Mouse (Mus musculus) stomach, embryonic 15.5 days (tissue): ENCODE measurements around the gene Ndufa4l2. TPM values are rescaled to one million over a fixed set of nuclear protein-coding genes. Genes with fewer than 3 reads are reported as not detected.
A peak's percentile ranks its signal among the peaks of the same experiment; 100 is the strongest.

Experiments
- ATAC-seq: fragments of 200-750 bp; cut with Nextera tagmentation; 2 replicates; pipeline ENCODE4 v1.8.0; 2017; ENCODE audit warnings: low read depth, moderate number of reproducible peaks, moderate TSS enrichment; ENCODE audit not compliant: insufficient read depth, low FRiP score
- H3K27ac ChIP-seq: fragments of 300-500 bp; sonication (generic); 2 replicates; pipeline ENCODE4 v1.5.1; 2015; ENCODE audit warnings: mild to moderate bottlenecking, inconsistent platforms
- H3K27me3 ChIP-seq: fragments of 300-500 bp; sonication (generic); replicated peaks from 2 replicates; pipeline ENCODE4 v1.6.1; 2015; ENCODE audit warnings: inconsistent platforms
- H3K36me3 ChIP-seq: fragments of 300-500 bp; sonication (generic); 2 replicates; pipeline ENCODE4 v1.6.1; 2015; ENCODE audit warnings: inconsistent platforms
- H3K4me1 ChIP-seq: fragments of 300-500 bp; sonication (generic); 2 replicates; pipeline ENCODE4 v1.6.1; 2015; ENCODE audit warnings: inconsistent platforms
- H3K4me2 ChIP-seq: fragments of 300-500 bp; sonication (generic); 2 replicates; pipeline ENCODE4 v1.6.1; 2015; ENCODE audit warnings: mild to moderate bottlenecking, inconsistent platforms
- H3K4me3 ChIP-seq: fragments of 300-500 bp; sonication (generic); replicated peaks from 2 replicates; pipeline ENCODE4 v1.5.1; 2015; ENCODE audit warnings: inconsistent platforms
- H3K9ac ChIP-seq: fragments of 300-500 bp; sonication (generic); 2 replicates; pipeline ENCODE4 v1.6.1; 2015; ENCODE audit warnings: inconsistent platforms
- H3K9me3 ChIP-seq: fragments of 300-500 bp; sonication (generic); 2 replicates; pipeline ENCODE4 v1.6.1; 2016; ENCODE audit warnings: inconsistent platforms
- WGBS: fragments of 180-500 bp; shearing (Covaris S2); methylation state at CpG from one replicate; pipeline ENCODE4 v1.1.7; 2015; 5-methylcytosine and 5-hydroxymethylcytosine counted together
- polyA plus RNA-seq: library from polyadenylated mRNA; unstranded; fragments of >200 nt; fragmentation: Nextera tagmentation; extraction: Ambion mirVana; gene quantifications from 2 replicates; pipeline ENCODE4 v1.2.1, GENCODE M21; 2015

The Ndufa4l2 gene
- polyA plus RNA-seq, 1 experiment from 2014 or later = 117 TPM

DNA sequence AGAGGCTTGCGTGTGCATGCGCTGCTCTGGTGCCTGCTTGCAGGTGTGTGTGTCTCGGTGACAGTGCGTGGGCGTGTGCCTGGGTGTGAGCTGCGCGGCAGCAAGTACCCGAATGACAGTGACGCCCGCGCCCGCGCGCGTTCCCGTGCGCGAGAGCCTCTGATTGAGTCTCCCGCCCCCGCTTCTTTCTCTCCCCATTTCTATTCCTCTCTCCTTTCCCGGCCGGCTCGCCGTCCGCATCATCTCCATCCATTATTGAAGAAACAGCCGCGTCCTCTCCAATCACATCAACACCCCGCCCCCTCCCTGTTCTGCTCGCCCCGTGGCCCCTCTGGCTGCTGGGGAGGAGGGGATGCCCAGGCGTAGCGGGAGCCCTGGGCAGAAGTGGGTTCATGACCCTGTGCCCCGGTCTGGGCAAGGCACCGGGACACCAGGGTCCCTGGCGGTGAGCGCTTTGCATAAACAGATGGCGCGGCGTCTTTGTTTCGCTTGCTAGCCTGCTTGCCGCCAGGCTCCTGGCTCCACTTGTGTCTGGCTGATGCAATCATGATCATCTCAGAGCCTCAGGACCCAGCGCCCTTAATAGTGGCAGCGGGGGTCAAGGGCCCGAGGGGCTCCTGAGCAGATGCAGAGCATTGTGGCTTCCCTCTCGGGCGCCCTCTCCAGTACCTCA, 3.0 kb upstream of the Ndufa4l2 start:
- H3K27me3 ChIP-seq = peaks cover 69% of the 10 kb centered on the region
- no peak overlapping the region for H3K9ac ChIP-seq
- 0 out of 2 replicates have a peak overlapping the region, but pooled peaks have one; percentile 1 for H3K27ac ChIP-seq
- under 1% methylated on average over 43 of the region's 46 CpGs for WGBS
- no peaks in the 10 kb centered on the region for H3K36me3 ChIP-seq
- ATAC-seq = no peak
- H3K4me2 ChIP-seq = peak overlapping the region; percentile 94
- H3K9me3 ChIP-seq = no peaks in the 10 kb centered on the region
- H3K4me1 ChIP-seq = peaks cover 74% of the 10 kb centered on the region
- H3K4me3 ChIP-seq = peak overlapping the region; percentile 48

DNA sequence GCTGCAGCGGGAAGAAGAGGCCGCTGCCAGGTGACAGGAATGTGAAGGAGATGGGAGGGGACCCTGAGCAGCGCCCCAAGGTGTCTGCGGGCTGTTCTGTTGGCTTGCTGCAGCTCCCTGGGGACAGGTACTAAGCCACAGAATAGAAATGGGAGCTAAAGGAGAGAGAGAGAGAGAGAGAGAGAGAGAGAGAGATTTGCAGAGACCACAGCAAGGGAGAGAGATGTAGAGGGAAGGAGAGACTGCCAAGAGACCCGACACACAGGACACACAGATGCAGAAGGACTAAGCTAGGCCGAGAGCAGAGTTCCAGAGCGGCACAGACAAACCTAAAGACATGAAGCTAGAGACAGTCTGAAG, 2.5 kb upstream of the Ndufa4l2 start:
- Histone ChIP-seq H3K27me3 (peaks cover 64% of the 10 kb centered on the region), H3K9me3 (no peaks in the 10 kb centered on the region), H3K4me1 (peaks cover 80% of the 10 kb centered on the region), H3K4me3 (peak overlapping the region; percentile 48), H3K9ac (no peak overlapping the region), H3K27ac (0 out of 2 replicates have a peak overlapping the region, but pooled peaks have one; percentile 1), H3K36me3 (no peaks in the 10 kb centered on the region), H3K4me2 (peak overlapping the region; percentile 94)
- 4% methylated on average over 7 of the region's 7 CpGs for WGBS
- no peak for ATAC-seq

DNA sequence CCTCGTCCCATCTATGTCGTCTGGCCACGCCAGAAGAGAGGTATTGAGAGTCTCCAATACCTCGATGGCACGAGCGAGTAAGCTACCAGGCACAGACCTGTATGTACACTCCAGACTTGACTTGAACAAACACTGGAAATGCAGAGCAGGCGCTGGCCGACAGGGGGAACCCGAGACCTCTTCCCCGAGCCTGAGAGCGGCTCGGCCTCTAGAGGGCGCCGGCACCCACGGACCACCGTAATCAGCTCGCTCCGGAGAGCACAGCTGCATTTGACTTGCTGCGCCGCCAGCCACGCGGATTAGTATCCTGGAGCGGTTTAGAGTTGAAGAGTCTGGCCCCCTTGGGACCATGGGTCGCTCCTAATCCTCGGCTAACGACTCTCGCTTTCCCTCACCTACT, 2.0 kb upstream of the Ndufa4l2 start:
- H3K4me3 ChIP-seq = peak overlapping the region; percentile 48
- peaks cover under 1% of the 10 kb centered on the region; the same call in 1 of the 2 replicates for H3K36me3 ChIP-seq
- H3K27me3 ChIP-seq = peaks cover 60% of the 10 kb centered on the region
- peaks cover 84% of the 10 kb centered on the region for H3K4me1 ChIP-seq
- peak overlapping the region; percentile 94 for H3K4me2 ChIP-seq
- WGBS = 0% methylated on average over 27 of the region's 27 CpGs
- H3K27ac ChIP-seq = no peak overlapping the region
- ATAC-seq = peak; percentile 47; the same call in 1 of the 2 replicates
- H3K9me3 ChIP-seq = no peaks in the 10 kb centered on the region
- peak overlapping the region; percentile 5; the same call in 1 of the 2 replicates for H3K9ac ChIP-seq

DNA sequence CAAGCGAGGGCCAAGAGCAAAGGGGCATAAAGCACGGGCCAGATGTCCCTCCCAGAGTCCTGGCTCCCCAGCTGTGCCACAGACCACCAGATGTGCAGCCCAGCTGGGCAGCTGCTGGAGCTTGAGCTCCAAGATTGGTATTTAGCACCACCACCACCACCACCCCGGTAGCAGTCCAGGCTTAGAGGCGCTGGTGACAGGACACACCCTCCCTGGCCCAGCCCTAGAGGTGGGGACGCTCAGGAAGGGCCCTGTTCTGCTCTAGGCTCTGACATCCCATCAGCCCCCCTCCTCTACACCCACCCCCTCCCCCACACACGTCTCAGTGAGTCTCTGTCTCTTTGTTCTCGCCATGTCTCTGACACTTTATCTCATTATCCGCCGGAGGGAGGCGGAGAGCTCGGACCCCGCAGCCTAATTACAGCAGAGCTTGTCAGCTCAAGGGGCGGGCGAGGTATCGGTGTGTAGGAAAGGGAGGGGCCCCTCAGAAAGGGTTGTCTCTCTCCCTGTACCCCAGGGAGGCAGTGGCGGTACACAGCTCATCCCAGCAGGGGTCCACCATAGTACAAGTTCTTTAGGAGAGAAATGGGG, 1.2 kb upstream of the Ndufa4l2 start:
- Histone ChIP-seq H3K4me3 (peak overlapping the region; percentile 14), H3K4me1 (peaks cover 79% of the 10 kb centered on the region), H3K36me3 (peaks cover 8% of the 10 kb centered on the region), H3K27ac (no peak overlapping the region), H3K9ac (peak overlapping the region; percentile 5; the same call in 1 of the 2 replicates), H3K27me3 (peaks cover 52% of the 10 kb centered on the region), H3K4me2 (peak overlapping the region; percentile 94), H3K9me3 (no peaks in the 10 kb centered on the region)
- ATAC-seq = peak; percentile 34
- WGBS = 3% methylated on average over 16 of the region's 16 CpGs

DNA sequence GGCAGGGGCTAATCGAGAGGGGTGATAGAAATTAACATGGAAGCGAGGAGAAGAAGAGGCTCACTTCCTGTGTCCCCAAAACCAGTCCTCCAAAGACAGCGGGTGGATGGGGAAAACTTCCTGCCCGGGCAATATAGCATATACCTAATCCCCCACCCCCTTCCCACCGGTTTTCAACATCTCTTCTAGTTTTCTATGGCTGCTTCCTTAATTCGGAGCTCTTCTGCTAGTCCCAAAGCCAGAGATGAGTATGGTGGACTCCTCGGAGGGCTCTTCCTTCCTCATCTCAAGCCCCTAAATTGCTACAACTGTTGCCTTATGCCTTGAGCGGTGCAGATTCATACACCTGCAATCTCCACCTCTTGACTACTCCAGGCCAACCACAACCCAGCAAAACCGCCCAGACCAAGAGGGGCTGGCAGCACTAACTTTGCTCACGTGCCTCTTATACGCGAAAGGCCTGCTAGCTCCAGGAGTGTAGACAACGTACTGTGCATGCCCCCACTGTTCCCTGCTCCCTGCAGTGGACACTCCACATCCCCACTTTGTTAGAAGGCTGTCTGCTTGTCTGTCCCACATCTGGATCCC, 562 bp upstream of the Ndufa4l2 start:
- 19% methylated on average over 13 of the region's 13 CpGs for WGBS
- ATAC-seq = no peak
- Histone ChIP-seq H3K9me3 (no peaks in the 10 kb centered on the region), H3K4me3 (peak overlapping the region; percentile 14; the same call in 1 of the 2 replicates), H3K4me2 (peak overlapping the region; percentile 94), H3K27ac (peak overlapping the region; percentile 2; the same call in 1 of the 2 replicates), H3K27me3 (peaks cover 50% of the 10 kb centered on the region), H3K36me3 (peaks cover 12% of the 10 kb centered on the region), H3K9ac (no peak overlapping the region), H3K4me1 (peaks cover 73% of the 10 kb centered on the region)

DNA sequence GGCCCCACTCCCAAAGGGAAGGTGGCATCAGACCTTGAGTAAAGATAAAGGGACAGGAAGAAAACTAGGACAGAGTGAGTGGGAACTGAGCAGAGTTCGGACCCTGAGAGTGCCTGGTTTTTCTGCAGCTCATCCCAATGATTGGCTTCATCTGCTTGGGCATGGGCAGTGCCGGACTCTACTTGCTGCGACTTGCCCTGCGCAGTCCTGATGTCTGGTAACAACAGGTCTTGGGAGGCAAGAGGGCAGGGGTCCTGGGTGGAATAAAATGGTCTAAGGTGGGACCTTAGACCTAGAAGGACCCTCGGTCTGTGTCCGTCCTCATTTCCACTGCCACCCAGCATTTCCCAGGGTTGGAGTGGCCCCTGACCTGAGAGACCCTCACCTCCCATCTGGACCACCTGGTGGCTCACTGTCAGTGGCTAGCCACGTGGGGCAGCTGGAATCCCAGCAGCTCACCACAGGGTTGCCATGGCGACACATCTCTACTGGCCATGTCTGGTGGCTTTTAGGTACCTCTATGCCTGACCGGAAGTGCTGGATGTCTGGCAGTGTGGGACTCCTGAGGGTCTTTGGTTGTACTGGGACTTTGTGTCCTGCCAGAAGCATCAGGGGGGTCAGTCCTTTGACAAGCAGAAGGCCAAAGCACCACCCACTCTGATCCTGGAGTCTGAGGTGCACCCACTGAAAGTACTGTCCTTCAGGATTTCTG, 660 bp downstream of the Ndufa4l2 start:
- Histone ChIP-seq H3K27ac (peak overlapping the region; percentile 91), H3K4me1 (peaks cover 65% of the 10 kb centered on the region), H3K27me3 (peaks cover 37% of the 10 kb centered on the region), H3K36me3 (peaks cover 24% of the 10 kb centered on the region), H3K9me3 (no peaks in the 10 kb centered on the region), H3K4me3 (peak overlapping the region; percentile 30), H3K4me2 (peak overlapping the region; percentile 42), H3K9ac (no peak overlapping the region)
- no peak for ATAC-seq
- WGBS = 34% methylated on average over 9 of the region's 9 CpGs

DNA sequence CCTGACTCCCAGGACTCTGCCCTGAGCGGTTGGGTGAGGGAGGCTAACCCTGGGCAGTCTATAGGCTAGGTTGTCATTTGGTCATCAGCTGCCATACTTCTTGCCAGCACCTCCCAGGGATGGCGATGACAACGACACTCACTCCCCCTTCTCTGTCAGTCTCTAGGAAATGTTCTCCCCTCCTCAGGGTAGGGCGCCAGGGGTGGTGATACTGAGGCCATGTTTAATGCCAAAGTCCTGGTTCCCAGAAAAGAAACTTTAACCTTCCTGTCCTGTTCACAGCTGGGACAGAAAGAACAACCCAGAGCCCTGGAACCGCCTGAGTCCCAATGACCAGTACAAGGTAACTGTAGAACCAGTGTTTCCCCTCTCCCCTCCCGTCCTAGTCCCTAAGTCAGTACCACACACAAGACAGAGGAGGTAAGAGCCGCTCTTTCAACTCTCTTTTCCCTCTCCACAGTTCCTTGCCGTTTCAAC, 1.3 kb downstream of the Ndufa4l2 start:
- Histone ChIP-seq H3K9me3 (no peaks in the 10 kb centered on the region), H3K4me3 (peak overlapping the region; percentile 30; the same call in 1 of the 2 replicates), H3K4me1 (peaks cover 71% of the 10 kb centered on the region), H3K27ac (peak overlapping the region; percentile 91), H3K36me3 (peaks cover 26% of the 10 kb centered on the region), H3K27me3 (peaks cover 32% of the 10 kb centered on the region), H3K4me2 (peak overlapping the region; percentile 42), H3K9ac (no peak overlapping the region)
- WGBS = 29% methylated on average over 8 of the region's 8 CpGs
- ATAC-seq = no peak

DNA sequence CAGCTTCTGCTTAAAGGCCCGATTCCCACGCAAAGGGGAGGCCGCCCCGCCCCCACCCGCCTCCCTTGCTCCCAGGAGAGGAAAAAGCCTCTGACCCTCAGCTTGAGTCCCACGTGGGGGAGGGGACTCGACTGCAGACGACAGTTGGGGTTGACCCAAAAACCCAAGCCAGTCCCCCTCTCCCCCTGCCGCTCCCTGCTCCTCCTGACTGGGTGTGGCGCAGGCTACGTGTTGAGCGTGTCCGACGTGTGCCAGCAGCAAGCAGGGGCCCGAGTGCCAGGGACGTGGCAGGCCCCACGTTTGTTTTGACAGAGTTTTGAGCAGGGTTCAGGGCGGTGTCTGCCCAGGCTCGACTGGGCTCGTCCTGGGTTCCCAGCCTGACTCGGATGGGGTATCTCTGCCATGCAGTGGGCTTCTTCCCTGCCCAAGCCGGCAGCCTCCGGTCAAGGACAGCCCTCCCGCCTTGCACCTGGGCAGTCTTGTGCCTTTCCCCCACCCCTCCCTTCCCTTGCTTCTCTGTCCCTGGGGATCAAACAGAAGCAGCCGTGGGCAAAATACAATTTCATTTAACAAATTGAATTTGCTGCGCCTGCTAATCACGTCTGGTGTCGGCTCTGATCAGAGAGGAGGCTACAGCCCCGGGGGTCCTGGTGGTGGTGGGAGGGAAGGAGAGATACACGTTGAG, 2.0 kb downstream of the Ndufa4l2 start:
- peak overlapping the region; percentile 42 for H3K4me2 ChIP-seq
- peak; percentile 74 for ATAC-seq
- H3K4me1 ChIP-seq = peaks cover 74% of the 10 kb centered on the region
- no peaks in the 10 kb centered on the region for H3K9me3 ChIP-seq
- H3K27ac ChIP-seq = peak overlapping the region; percentile 91
- peaks cover 25% of the 10 kb centered on the region for H3K27me3 ChIP-seq
- WGBS = 18% methylated on average over 30 of the region's 30 CpGs
- H3K4me3 ChIP-seq = peak overlapping the region; percentile 30; the same call in 1 of the 2 replicates
- peaks cover 26% of the 10 kb centered on the region for H3K36me3 ChIP-seq
- 0 out of 2 replicates have a peak overlapping the region, but pooled peaks have one; percentile 19 for H3K9ac ChIP-seq

DNA sequence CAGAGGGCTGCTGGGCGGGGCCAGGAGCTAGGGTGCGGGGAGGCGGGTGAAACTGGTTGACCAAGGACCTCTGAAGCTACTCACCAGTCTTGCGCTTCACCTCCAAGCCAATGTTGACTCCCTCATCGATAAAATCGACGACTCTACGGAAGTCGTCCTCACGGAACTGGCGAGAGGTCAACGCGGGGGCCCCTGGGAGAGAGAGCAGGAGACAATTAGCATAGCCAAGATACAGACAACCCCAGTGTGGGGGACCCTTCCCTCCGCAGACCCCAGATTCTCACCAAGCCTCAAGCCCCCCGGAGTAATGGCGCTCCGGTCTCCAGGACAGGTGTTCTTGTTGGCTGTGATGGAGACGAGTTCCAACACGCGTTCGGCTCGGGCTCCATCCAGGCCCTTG, 3.2 kb downstream of the Ndufa4l2 start:
- Histone ChIP-seq H3K9me3 (no peaks in the 10 kb centered on the region), H3K4me2 (no peak overlapping the region), H3K36me3 (peaks cover 26% of the 10 kb centered on the region), H3K4me1 (peaks cover 66% of the 10 kb centered on the region), H3K4me3 (no peak overlapping the region), H3K27me3 (peaks cover 15% of the 10 kb centered on the region; the same call in 1 of the 2 replicates), H3K27ac (no peak overlapping the region; the same call in 1 of the 2 replicates), H3K9ac (no peak overlapping the region)
- no peak for ATAC-seq
- 92% methylated on average over 22 of the region's 22 CpGs for WGBS

DNA sequence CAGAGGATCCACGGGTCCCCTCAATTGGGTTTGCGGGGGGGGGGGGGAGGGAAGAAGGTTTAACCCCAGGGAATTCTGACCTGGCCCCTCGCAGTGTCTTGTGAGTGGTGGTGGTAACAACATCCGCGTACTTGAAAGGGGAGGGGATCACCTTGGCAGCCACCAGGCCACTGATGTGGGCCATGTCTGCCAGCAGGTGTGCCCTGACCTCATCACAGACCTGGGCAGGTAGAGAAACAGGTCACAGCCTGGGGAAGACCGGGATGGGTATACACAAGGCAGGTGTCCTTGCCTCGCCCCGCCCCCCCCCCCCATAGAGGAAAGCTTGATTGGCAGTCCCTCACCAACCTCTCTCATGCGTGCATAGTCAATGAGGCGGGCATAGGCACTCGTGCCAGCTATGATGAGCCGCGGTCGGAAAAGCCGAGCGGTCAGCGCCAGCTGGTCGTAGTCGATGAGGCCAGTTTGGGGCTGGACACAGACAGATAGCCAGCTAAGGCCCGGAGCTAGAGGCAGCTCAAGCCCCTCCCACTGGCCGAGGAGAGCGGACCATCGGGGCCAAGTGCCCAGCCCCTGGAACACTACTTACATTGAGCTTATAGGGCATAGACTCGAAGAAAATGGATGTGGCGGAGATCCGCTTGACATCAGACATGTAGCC, 4.4 kb downstream of the Ndufa4l2 start:
- Histone ChIP-seq H3K4me1 (peaks cover 54% of the 10 kb centered on the region), H3K27ac (no peak overlapping the region), H3K9ac (no peak overlapping the region), H3K4me3 (no peak overlapping the region), H3K36me3 (peaks cover 26% of the 10 kb centered on the region), H3K27me3 (peaks cover 9% of the 10 kb centered on the region), H3K4me2 (no peak overlapping the region), H3K9me3 (no peaks in the 10 kb centered on the region)
- 91% methylated on average over 26 of the region's 26 CpGs for WGBS
- ATAC-seq = no peak
